Mouse (Mus musculus): Measurements from ENCODE around the gene Nhlrc4. TPM values are rescaled to one million over a fixed set of nuclear protein-coding genes. Genes with fewer than 3 reads are reported as not detected.
A peak's percentile ranks its signal among the peaks of the same experiment; 100 is the strongest.

Nhlrc4 gene
- polyA plus RNA-seq, 1 experiment from 2014 or later = 0.27 TPM

DNA sequence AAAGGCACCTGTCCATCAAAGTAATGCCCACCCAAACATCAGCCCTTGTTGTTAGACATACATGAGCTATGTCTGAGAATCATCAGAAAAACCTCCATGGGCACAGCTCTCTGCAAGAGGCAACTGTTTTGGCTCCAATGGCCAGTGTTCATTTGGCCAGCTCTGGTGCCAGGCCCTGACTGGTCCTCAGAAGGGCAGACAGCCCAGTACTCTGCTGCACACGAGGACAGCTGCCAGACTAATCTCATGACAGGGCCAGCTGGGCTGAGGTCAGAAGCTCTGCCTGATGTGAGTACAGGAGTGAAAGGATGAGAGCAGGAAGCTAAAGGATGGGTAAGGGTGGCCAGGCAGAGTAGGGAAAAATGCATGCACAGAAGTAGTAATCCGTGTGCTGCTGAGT, 19.4 kb downstream of the Nhlrc4 start:
- H3K4me1 ChIP-seq (ENCODE audit: control insufficient read depth, insufficient read depth, low read length) = no peaks in the 10 kb centered on the region
- H3K9me3 ChIP-seq (ENCODE audit: control insufficient read depth, low read length) = no peaks in the 10 kb centered on the region
- no peak overlapping the region for H3K4me3 ChIP-seq (ENCODE audit: low read depth, low read length)
- no peak overlapping the region for H3K27ac ChIP-seq (replicated peaks; ENCODE audit: low read depth, low read length)
- no peak overlapping the region for H3K4me2 ChIP-seq (ENCODE audit: low read depth, severe bottlenecking)
- no peaks in the 10 kb centered on the region for H3K27me3 ChIP-seq (ENCODE audit: control insufficient read depth, insufficient read depth, low read length)
- 74% methylated on average over 2 of the region's 2 CpGs for WGBS
- H3K9ac ChIP-seq (ENCODE audit: low read length) = no peak overlapping the region
- peaks cover 13% of the 10 kb centered on the region; the same call in 1 of the 2 replicates for H3K36me3 ChIP-seq (ENCODE audit: control insufficient read depth, insufficient read depth, low read length)
- no peak for DNase-seq (ENCODE audit: low spot score)
- no peak for ATAC-seq (ENCODE audit: insufficient number of reproducible peaks, low FRiP score, low TSS enrichment, low read depth)

DNA sequence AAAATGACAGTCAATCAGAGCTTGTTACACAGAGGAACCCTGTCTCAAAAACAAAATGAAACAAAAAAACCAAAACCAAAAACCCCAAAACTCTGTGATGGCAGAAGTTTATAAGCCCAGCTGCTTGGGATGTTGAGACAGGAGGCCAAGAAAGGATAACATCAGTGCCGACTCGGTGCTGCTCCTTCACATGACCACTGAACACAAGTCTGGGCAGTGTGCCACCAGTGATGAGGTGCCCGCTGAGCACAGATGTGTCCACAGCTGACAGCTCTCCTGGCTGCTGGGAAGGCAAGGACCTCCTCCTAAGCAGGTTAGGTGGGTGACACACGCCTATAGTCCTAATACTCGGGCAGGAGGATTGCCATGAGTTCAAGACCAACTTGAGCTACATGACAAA, 22.6 kb downstream of the Nhlrc4 start:
- ATAC-seq (ENCODE audit: insufficient number of reproducible peaks, low FRiP score, low TSS enrichment, low read depth) = no peak

DNA sequence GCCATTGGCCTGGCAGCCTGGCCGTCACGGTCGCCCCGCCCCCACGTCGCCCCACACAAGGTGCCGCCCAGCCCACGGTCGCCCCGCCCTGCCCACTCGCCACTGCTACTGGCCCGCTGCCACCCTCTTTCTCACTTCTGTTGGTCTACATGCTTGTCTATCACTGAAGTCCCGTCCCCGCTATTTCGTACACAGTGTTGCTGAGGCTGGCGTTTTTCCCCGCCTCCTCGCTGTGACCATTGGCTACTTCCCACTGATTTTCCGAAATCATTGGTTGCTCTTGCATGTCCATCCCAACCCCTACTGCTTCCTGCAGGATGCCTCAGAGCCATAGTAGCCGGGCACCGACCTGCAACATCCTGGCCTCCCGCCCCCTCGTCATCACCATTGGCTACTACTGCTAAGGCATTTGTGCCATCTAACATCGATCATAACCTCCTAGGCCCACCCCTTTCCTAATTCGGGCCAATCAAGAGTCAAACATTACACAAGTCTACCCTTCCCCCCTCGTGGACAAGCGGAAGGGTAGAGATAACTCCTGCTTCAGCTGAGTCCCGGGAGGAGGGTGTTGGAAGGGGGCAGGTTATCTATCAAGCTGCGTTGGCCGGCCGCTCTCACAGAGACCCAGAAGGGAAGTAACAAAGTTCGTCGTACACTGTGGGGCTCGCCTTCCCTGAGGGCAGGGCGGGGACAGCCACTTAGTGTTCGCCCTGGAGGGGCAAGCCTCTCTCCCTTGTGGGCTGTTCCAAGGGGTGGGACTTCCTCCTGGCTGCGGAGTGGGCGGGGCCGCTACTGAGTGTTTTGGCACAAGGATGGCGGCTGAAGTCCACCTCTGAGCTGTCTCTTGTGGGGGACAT, 24.7 kb downstream of the Nhlrc4 start:
- Histone ChIP-seq H3K27ac (replicated peaks; ENCODE audit: low read depth, low read length) (peak overlapping the region; percentile 74; the same call in 1 of the 2 replicates), H3K36me3 (ENCODE audit: control insufficient read depth, insufficient read depth, low read length) (no peaks in the 10 kb centered on the region), H3K4me1 (ENCODE audit: control insufficient read depth, insufficient read depth, low read length) (peaks cover 5% of the 10 kb centered on the region), H3K4me2 (ENCODE audit: low read depth, severe bottlenecking) (peak overlapping the region; percentile 95), H3K27me3 (ENCODE audit: control insufficient read depth, insufficient read depth, low read length) (no peaks in the 10 kb centered on the region), H3K4me3 (ENCODE audit: low read depth, low read length) (peak overlapping the region; percentile 94), H3K9me3 (ENCODE audit: control insufficient read depth, low read length) (no peaks in the 10 kb centered on the region), H3K9ac (ENCODE audit: low read length) (peak overlapping the region; percentile 78)
- ATAC-seq (ENCODE audit: insufficient number of reproducible peaks, low FRiP score, low TSS enrichment, low read depth) (peak; percentile 99), DNase-seq (ENCODE audit: low spot score) (peak; percentile 99)
- WGBS = under 1% methylated on average over 40 of the region's 40 CpGs

More for the DNA sequence above, 22.6 kb downstream of the Nhlrc4 start:
- no peak overlapping the region for H3K9ac ChIP-seq (ENCODE audit: low read length)
- 0 out of 2 replicates have a peak, but pooled peaks cover 3% of the 10 kb centered on the region for H3K36me3 ChIP-seq (ENCODE audit: control insufficient read depth, insufficient read depth, low read length)
- peaks cover 5% of the 10 kb centered on the region for H3K4me1 ChIP-seq (ENCODE audit: control insufficient read depth, insufficient read depth, low read length)
- DNase-seq (ENCODE audit: low spot score) = no peak
- H3K27ac ChIP-seq (replicated peaks; ENCODE audit: low read depth, low read length) = no peak overlapping the region
- H3K4me3 ChIP-seq (ENCODE audit: low read depth, low read length) = no peak overlapping the region
- 80% methylated on average over 5 of the region's 5 CpGs for WGBS
- H3K27me3 ChIP-seq (ENCODE audit: control insufficient read depth, insufficient read depth, low read length) = no peaks in the 10 kb centered on the region
- no peak overlapping the region for H3K4me2 ChIP-seq (ENCODE audit: low read depth, severe bottlenecking)
- H3K9me3 ChIP-seq (ENCODE audit: control insufficient read depth, low read length) = no peaks in the 10 kb centered on the region

DNA sequence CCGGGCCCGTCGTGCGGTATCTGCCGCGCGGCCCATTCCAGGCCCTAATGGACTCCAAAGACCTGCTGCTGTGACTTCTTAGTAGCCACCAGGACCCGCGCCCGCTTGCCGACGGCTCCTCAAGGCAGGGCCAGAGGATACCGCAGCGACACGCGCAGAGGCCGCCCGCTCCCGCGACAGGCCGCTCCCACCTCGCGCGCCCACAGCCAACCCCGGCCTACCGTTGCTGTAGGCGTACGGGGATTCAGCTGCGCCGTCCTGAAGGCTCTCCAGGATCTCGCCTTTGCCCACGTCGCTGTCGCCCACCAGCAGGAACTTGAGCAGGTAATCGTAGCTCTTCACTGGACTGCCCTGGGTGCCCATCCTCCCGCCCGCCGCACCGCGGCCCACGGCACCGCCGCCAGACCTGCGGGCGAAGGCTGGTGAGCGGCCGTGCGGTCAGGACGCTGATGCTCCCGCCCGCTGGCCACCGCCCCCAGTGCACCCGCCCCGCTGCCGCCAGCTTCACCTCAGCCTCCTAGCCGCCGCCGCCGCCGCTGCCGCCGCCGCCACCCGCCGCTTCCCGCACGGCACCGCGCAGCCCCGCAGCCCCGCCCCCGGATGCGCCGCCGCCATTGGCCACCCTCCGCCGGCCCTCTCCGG, 25.5 kb downstream of the Nhlrc4 start, which contains the start of gene Rab40c:
TSS of gene Rab40c (minus strand) at position 584 of the 642 bp plus-strand sequence.
- peak; percentile 50 for DNase-seq (ENCODE audit: low spot score)
- Histone ChIP-seq H3K36me3 (ENCODE audit: control insufficient read depth, insufficient read depth, low read length) (no peaks in the 10 kb centered on the region), H3K4me3 (ENCODE audit: low read depth, low read length) (peak within 1 kb of the TSS; percentile 94), H3K4me1 (ENCODE audit: control insufficient read depth, insufficient read depth, low read length) (peaks cover 5% of the 10 kb centered on the region), H3K27me3 (ENCODE audit: control insufficient read depth, insufficient read depth, low read length) (no peaks in the 10 kb centered on the region), H3K9ac (ENCODE audit: low read length) (peak within 1 kb of the TSS; percentile 78), H3K9me3 (ENCODE audit: control insufficient read depth, low read length) (no peaks in the 10 kb centered on the region), H3K4me2 (ENCODE audit: low read depth, severe bottlenecking) (peak within 1 kb of the TSS; percentile 95), H3K27ac (replicated peaks; ENCODE audit: low read depth, low read length) (peak within 1 kb of the TSS; percentile 74; the same call in 1 of the 2 replicates)
- WGBS = under 1% methylated on average over 56 of the region's 78 CpGs
- peak; percentile 1; the same call in 1 of the 2 replicates for ATAC-seq (ENCODE audit: insufficient number of reproducible peaks, low FRiP score, low TSS enrichment, low read depth)

DNA sequence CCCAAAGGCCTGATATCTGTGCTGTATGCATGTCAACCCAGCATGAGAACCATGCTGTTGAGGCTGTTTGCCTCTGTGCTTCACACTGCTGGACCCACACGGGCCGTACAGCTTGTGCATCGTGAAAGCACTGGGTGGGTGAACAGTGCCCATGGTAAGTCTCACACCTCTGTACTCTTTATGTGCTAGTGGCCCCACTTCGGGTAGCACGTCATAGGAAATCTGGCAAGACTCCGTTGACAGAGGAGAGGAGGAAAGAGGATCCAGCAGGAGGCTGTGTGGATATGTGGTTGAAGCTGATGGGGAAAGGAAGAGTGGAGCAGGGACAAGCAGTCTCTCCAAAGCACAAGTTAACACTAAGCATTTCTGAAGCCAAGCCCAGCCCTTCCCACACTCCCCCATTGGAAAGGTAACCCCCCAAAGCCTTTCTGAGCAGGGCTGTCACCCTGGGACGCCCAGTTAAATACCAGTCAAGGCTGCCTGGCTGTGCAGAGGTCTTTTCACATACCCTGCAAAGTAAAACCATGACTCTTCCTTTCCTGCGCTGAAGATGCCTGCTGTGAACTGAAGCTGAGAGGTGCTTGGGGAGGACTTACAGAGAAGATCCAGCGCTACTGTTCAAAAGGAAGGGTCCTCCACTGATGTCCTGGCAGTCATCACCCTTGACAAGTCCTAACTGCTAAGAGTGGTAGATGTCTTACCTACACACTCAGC, 26.6 kb downstream of the Nhlrc4 start:
- Histone ChIP-seq H3K27ac (replicated peaks; ENCODE audit: low read depth, low read length) (no peak overlapping the region), H3K9ac (ENCODE audit: low read length) (peak overlapping the region; percentile 78; the same call in 1 of the 2 replicates), H3K9me3 (ENCODE audit: control insufficient read depth, low read length) (no peaks in the 10 kb centered on the region), H3K27me3 (ENCODE audit: control insufficient read depth, insufficient read depth, low read length) (no peaks in the 10 kb centered on the region), H3K36me3 (ENCODE audit: control insufficient read depth, insufficient read depth, low read length) (no peaks in the 10 kb centered on the region), H3K4me1 (ENCODE audit: control insufficient read depth, insufficient read depth, low read length) (peaks cover 5% of the 10 kb centered on the region), H3K4me3 (ENCODE audit: low read depth, low read length) (peak overlapping the region; percentile 94), H3K4me2 (ENCODE audit: low read depth, severe bottlenecking) (peak overlapping the region; percentile 95)
- 84% methylated on average over 9 of the region's 9 CpGs for WGBS
- DNase-seq (ENCODE audit: low spot score) (no peak), ATAC-seq (ENCODE audit: insufficient number of reproducible peaks, low FRiP score, low TSS enrichment, low read depth) (no peak)

DNA sequence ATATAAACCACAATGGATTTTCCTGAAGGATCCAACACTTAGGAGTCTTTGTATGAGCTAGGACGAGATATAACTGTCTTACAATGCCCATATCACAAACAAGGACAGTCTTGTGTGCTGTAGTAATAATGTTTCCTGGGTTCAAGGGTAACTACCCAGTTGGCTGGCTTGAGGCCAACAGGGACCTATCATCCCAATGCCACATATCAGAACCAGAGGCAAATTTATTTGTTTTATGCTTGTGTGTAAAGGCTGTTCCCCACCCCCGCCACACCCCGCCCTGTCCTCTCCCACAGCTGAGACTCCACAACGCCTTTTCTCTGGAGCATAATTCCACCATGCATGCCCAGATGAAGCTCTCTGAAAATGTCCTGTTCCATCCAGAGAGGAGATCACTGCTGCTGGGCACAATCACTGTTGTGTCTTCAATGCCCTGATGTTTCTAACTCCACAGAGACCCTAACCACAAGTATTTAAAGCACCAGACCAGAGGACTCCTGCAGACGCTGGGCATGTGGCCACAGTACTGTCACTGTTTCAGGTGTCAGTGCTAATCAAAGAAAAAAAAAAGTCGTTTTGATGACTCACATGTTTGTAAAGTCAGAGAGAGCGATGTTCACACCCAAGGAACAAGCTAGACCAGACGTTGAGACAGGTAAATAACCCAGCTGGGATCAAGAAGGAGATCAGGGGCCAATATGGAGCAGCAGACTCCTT, 27.7 kb downstream of the Nhlrc4 start:
- no peaks in the 10 kb centered on the region for H3K27me3 ChIP-seq (ENCODE audit: control insufficient read depth, insufficient read depth, low read length)
- no peak for ATAC-seq (ENCODE audit: insufficient number of reproducible peaks, low FRiP score, low TSS enrichment, low read depth)
- H3K4me2 ChIP-seq (ENCODE audit: low read depth, severe bottlenecking) = no peak overlapping the region
- no peaks in the 10 kb centered on the region for H3K9me3 ChIP-seq (ENCODE audit: control insufficient read depth, low read length)
- H3K9ac ChIP-seq (ENCODE audit: low read length) = no peak overlapping the region
- H3K4me3 ChIP-seq (ENCODE audit: low read depth, low read length) = no peak overlapping the region
- no peak for DNase-seq (ENCODE audit: low spot score)
- no peaks in the 10 kb centered on the region for H3K36me3 ChIP-seq (ENCODE audit: control insufficient read depth, insufficient read depth, low read length)
- WGBS = 85% methylated on average over 8 of the region's 8 CpGs
- H3K4me1 ChIP-seq (ENCODE audit: control insufficient read depth, insufficient read depth, low read length) = peaks cover 5% of the 10 kb centered on the region
- H3K27ac ChIP-seq (replicated peaks; ENCODE audit: low read depth, low read length) = no peak overlapping the region

DNA sequence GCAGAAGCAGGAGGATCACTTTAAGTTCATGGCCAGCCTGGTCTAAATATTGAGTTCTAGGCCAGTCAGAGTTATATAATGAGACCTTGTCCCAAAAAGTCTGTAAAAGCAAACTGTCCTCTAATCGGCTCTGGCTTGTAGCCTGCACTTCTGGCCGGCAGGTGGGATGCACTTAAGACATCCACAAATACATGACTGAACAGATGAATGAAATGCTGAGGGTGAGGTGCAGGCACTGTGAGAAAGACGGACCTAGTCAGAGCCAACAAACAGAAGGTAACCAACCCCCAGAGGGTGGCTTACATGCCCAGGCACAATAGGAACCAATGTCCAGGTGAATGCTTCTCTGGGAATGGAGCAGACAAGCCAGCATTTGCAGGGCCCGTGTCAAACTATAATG, 30.5 kb downstream of the Nhlrc4 start:
- Histone ChIP-seq H3K27me3 (ENCODE audit: control insufficient read depth, insufficient read depth, low read length) (no peaks in the 10 kb centered on the region), H3K9me3 (ENCODE audit: control insufficient read depth, low read length) (no peaks in the 10 kb centered on the region), H3K4me3 (ENCODE audit: low read depth, low read length) (no peak overlapping the region), H3K27ac (replicated peaks; ENCODE audit: low read depth, low read length) (no peak overlapping the region), H3K36me3 (ENCODE audit: control insufficient read depth, insufficient read depth, low read length) (no peaks in the 10 kb centered on the region), H3K4me1 (ENCODE audit: control insufficient read depth, insufficient read depth, low read length) (peaks cover 5% of the 10 kb centered on the region), H3K4me2 (ENCODE audit: low read depth, severe bottlenecking) (no peak overlapping the region), H3K9ac (ENCODE audit: low read length) (no peak overlapping the region)
- ATAC-seq (ENCODE audit: insufficient number of reproducible peaks, low FRiP score, low TSS enrichment, low read depth) (no peak), DNase-seq (ENCODE audit: low spot score) (no peak)
- 88% methylated on average over 4 of the region's 4 CpGs for whole genome bisulfite sequencing

Data from limb, embryonic 11.5 days (tissue).